Mouse (Mus musculus): ENCODE measurements at regions not wholly inside any gene's neighbourhood (a gene's known extent, or its start where the extent isn't known, plus 50 kb on each side); places are given as distances from the start of the nearest gene placed in this dataset.

DNA sequence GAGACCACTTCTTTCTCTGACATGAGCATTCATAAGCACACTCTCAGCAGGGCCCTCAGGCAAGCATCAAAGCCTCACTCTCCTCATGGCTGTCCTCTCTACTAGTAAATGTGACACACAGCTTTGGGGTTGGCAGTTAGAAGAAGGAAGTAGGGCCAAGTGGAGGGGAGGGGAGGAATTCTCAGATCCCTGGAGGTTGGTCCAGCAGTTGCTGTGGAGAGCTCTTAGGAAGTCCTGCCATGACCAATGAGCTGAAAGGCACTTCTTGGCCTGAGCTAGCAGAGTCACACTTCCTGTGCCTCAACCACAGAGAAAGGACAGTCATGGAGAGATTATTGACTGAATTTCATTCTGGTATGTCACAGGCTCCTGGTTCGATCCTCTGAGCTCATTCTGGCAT, 398.8 kb downstream of the Tns1 start:
- TF ChIP-seq POLR2A (IDR thresholded peaks at IDR 0.05; ENCODE audit: extremely low read depth, insufficient read depth, low read length) (no peak), CTCF (IDR thresholded peaks at IDR 0.05; ENCODE audit: low read depth, low read length) (no peak)

Data from liver, adult 2 months (tissue).